Mouse (Mus musculus): ENCODE measurements around the gene Fam204a.

The Fam204a gene

GRCm38 (mm10) chr19:60225899-60226844 is at the start of gene Fam204a:
Gene Fam204a, minus strand, starts transcription at chr19:60226701.
- DNase-seq (ENCODE audit: extremely low spot score) = peak; percentile 94

DNA sequence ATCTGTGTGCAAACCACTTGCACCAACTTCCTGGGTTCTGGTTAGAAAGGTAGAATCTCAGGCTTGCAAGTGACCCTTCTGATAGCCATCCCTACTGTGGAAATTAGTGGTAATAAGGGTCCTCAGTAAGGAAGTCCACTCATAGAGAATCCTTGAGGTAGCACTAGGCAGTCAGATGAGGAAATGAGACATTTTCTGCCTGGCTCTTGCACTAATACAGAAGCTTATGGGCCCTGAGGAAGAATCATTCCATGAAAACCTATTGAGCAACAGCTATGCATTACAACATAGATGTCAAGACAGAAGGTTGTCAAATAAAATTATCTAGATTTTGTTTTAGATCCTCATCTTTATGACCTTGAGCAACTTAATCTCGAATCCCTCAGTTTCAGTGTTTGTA is 39.3 kb upstream of the Fam204a start:
- DNase-seq (ENCODE audit: extremely low spot score) = no peak

GRCm38 (mm10) chr19:60260689-60261088 is 34.2 kb upstream of the Fam204a start:
- no peak for DNase-seq (ENCODE audit: extremely low spot score)

- DNase-seq (ENCODE audit: extremely low spot score) = no peak
Measured at GRCm38 (mm10) chr19:60252021-60252420, 25.5 kb upstream of the Fam204a start.

DNA sequence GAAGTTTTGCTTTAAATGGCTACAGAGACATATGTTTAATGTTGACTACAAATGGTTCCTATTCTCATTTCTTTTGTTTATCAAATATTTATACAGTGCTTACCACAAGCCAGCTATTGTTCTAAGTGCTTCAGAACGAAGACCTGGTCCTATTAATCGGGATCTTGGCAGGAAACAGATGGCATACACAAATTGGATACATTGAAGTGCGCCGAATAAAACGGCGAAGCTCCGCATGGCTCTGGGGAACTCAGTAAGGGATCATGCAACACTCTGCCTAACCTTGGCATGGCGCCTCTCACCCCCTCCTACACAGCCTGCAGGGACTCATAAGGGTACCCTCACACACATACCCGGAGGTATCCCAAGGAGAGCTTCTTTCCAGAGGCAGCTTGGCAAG is 24.7 kb upstream of the Fam204a start:
- DNase-seq (ENCODE audit: extremely low spot score) = no peak

DNA sequence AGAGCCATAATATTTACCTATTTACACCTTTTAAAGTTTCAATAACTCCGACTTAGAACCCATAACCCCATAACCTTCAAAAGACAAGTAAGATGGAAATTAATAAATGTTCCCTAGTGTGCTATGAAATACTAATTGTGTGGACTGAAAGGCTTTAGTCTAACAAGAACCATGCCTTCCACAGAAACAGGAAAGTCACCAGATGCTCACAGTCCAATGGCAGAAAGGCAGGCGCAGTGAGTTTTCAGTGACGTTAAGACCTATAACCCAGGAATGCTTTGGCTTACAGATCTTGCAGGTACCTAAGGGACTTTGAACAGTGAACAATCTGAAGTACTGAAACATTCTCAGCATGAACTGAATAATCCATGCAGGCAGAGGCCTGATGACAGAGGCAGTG is 18.7 kb upstream of the Fam204a start:
- no peak for DNase-seq (ENCODE audit: extremely low spot score)

DNA sequence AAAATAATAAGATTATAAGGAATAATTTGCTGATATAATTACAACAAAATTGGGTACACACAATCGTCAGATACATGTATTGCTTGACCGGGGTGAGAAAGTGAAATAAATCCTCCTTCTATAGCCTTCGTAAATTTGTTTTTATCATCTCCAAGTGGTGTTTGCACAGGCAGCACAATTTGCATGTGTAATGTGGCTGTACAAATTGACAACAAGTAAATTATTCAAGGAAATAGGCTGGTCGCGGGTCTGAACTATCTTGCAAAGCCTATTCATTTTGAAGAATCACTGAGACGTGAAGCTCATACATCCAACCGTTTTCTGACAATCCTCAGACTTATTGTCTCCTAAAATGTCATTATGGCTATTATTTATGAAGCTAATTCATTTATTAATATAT is 16.1 kb upstream of the Fam204a start:
- no peak for DNase-seq (ENCODE audit: extremely low spot score)

- no peak for DNase-seq (ENCODE audit: extremely low spot score)
Measured at GRCm38 (mm10) chr19:60241916-60242602, 15.6 kb upstream of the Fam204a start.

GRCm38 (mm10) chr19:60231542-60231941 is 5.0 kb upstream of the Fam204a start:
- no peak for DNase-seq (ENCODE audit: extremely low spot score)

DNA sequence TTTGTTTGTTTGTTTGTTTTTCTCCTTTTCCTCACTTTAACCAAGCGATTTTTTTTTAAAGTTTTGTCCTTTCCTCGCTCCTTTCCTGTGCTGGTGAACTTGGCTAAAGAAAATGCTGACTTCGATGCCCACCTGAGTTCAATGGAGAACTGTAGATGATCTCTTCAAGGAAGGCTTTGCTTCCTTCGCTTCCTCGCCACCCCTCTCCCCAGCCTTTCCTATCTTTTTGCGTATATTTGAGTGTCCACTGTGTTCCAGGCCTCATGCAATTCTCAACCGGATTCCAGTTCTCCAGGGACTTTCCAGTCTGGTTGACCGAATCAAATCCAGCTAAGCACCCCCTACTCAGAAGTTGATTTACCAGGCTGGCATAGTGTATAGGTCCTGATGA is 339 bp upstream of the Fam204a start:
- DNase-seq (ENCODE audit: extremely low spot score) = no peak

DNA sequence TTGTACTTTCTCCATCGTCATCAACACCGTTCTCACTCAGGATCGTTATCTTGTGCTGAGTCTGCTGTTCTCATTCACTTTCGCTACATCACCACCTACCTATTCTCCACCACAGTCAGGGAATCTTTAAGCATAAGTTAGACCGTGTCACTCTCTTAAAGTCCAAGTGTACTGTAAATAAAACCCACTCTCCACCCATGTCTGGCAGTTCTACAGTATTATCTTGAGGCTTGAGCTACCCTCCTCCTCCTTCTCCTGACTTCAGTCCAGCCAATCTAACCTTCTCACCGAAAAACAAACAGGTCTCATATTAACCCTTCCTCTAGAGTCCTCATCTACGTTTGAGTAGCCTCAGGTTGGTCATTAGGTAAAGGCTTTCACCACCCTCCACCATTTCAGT is 7.1 kb downstream of the Fam204a start:
- DNase-seq (ENCODE audit: extremely low spot score) = no peak

DNA sequence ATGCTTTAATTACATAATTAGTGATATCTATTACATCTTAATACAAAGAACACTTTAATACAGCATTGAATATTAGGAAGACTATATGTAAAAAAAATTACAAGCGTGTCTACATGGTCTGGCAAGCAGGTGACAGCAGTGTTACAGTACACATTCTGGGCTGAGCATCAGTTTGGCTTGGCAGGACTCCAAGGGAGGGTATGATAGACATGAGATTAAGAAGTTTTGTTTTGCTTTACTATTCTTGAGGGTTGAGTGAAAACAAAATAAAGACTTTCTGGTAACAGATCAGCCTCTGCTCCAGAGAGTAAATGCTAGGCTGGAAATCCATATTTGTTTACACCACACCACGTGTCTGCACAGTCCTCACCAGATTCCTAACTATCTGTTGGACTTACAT is 8.5 kb downstream of the Fam204a start:
- no peak for DNase-seq (ENCODE audit: extremely low spot score)

- DNase-seq (ENCODE audit: extremely low spot score) = no peak
Measured at GRCm38 (mm10) chr19:60208173-60208572, 18.3 kb downstream of the Fam204a start.

DNA sequence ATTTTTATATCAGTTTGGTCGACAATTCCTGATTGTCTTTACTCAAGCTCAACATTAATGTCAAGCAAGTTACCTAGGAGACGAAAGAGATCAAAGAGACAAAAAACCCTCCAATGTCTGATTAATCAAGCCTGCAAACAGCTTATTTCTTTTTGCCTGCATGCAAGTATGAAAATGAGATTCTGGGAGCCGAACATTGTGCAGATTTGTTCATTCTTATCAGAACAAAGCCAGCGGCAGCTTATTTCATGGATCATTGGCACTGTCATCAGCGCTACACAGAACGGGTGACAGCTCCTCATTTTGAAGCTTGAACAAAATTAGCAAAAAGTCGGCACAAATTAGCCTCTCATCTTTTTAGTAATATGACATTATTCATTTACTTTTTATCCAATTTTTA is 22.3 kb downstream of the Fam204a start:
- DNase-seq (ENCODE audit: extremely low spot score) = no peak

- no peak for DNase-seq (ENCODE audit: extremely low spot score)
Measured at GRCm38 (mm10) chr19:60200294-60200693, 26.2 kb downstream of the Fam204a start.

GRCm38 (mm10) chr19:60199152-60199551 is 27.3 kb downstream of the Fam204a start:
- no peak for DNase-seq (ENCODE audit: extremely low spot score)

- no peak for DNase-seq (ENCODE audit: extremely low spot score)
Measured at GRCm38 (mm10) chr19:60192790-60193189, 33.7 kb downstream of the Fam204a start.

DNA sequence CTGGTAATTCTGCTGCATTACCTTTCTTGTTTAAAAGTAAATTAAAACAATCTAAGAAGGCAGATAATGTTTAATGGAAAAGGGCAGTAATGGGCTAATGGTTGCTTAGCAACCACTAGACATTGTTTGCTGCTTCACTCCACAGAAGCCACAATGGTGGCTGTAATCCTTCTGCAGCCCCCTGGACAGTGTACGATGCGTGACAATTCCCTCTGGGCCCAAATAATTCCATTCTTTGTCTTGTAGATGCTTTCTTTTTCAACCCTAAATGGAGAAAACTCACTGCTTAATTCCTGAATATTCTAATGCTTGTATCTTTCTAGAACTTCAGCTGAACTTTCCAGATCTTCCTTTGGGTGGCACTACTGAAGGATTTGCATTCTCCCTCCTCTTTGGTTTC is 37.3 kb downstream of the Fam204a start:
- DNase-seq (ENCODE audit: extremely low spot score) = no peak

DNA sequence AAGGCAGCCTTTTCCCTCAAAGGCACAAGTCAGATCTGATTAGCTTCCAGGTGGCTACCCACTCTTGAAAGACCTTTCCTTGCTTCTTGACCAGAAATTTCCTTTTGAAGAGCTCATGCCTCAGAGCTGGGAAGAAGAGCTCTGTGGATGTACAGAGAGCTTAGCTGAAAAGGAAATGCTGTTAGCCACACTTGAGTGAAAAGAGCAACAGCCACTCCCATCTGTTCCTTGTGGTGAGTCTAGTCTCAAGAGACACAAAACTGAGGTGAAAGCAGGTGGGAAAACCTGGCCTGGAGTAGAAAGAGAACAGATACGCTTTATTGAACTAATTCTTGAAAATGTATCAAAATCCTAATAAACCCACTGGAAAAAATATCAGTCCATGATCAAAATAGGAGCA is 43.6 kb downstream of the Fam204a start:
- DNase-seq (ENCODE audit: extremely low spot score) = no peak

GRCm38 (mm10) chr19:60182171-60182570 is 44.3 kb downstream of the Fam204a start:
- DNase-seq (ENCODE audit: extremely low spot score) = no peak

- no peak for DNase-seq (ENCODE audit: extremely low spot score)
Measured at GRCm38 (mm10) chr19:60178771-60179563, 47.5 kb downstream of the Fam204a start.

DNA sequence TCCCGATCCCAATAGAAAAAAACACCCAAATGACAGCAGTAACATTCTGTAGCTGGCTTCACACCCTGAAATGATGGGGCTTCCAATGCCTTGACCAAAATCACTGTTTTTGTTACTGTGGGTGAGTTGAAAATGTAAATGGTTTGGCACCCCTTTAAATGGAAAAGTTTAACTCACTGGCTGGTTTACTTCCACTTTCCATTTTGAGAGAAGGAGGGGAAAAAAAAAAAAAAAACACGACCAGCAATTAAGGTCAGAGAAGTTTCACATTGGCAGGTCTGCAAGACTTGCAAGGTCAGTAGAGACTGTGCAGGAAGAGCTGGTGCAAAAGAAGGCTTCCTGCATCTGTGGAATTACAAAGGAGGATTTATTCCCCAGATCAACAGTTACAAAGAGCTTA is 61.1 kb downstream of the Fam204a start:
- DNase-seq (ENCODE audit: extremely low spot score) = no peak

All from embryo, embryonic 9.5 days (tissue).